Mouse (Mus musculus): Measurements from ENCODE around the gene Rnf123.
"Not testable (repeated sequence)": the region's sequence is repeated elsewhere in the genome, so short reads cannot be mapped to it uniquely, and the experiment has no call there.

The Rnf123 gene

DNA sequence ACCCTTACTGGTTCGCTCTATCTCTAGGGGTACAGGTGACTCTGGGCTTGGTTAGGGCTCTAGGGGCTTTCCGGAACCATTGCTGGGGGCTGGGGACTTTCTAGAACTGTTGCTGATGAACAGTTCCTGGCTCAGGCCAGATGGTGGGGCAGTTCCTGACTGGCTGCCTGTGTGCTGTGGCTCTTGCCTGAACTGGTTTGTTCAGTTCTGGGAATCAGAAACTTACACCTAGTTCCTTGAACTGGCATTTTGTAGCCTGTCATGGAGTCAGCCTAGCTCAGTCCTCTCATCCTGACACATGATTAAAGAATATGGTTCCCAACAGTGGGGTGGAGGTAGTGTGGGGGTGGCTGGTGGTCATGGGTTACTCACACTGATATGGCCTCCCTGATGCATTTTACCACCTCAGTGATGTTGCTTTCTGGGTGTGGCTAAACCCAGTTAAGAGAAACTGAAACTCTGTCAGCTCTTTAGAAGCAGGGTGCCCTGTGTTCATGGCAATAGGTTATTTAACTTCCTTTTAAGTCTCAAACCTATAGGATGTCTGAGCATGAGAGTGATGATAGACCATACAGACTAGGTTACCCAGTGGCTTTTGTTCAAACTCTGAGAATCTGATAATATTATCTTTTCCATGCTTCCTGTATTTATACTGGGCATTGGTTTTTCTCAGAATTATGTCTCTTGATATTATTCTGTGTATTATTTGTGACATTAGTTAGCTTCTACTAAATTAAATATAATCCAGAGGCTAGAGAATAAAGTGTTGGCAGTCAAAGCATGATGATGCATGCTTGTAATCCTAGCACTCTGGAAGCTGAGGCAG lies 47.6 kb downstream of the Rnf123 start:
- DNase-seq (ENCODE audit: low spot score in 2 of 2), result no peak

DNA sequence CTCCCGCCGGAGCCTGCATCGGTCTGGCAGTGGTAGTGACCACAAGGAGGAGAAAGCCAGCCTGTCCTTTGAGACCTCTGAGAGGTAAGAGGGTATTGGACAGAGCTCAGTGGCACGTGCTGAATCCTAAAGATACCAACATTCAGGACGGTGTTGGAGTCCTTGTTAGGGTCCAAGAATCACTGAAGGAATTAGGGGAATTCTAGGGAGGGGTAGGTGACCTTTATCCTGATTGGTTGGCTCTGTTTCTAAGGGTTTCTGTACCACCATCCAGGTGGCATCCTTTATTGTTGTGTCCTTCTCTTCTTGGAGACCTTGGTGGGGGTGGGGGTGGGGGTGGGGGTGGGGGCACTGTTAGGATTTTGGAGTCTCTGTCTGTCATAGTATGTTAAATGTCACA lies 51.0 kb downstream of the Rnf123 start:
- no peak for DNase-seq (ENCODE audit: low spot score in 2 of 2)

DNA sequence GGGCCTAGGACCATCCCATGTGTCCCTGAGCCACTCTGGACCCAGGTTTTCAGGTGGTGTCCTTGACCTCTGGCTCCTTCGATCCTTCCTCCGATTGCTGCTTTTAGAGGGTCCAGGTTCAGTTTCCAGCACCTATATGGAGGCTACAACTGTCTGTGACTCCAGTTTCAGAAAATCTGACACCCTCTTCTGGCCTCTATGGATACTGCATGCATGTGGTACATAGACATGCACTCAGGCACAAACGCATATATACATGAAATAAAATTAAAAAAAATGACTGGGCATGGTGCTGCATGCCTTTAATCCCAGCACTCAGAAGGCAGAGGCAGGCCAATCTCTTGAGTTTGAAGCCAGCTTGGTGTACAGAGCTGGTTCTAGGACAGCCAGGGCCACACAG lies 55.3 kb downstream of the Rnf123 start:
- DNase-seq (ENCODE audit: low spot score in 2 of 2), result no peak

DNA sequence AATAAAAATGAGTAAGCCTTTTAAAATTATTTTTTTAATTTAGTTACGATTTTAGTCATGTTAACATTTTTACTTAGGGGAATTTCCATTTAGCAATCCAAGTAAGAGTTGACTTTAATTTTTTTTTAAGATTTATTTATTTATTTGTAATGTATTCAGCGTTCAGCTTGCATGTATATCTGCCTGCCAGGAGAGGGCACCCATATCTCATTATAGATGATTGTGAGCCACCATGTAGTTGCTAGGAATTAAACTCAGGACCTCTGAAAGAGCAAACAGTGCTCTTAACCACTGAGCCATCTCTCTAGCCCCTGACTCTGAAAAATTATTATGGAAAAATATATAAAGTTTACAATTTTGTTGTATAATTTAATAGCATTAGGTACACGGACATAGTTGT lies 56.6 kb downstream of the Rnf123 start:
- DNase-seq (ENCODE audit: low spot score in 2 of 2), result no peak

DNA sequence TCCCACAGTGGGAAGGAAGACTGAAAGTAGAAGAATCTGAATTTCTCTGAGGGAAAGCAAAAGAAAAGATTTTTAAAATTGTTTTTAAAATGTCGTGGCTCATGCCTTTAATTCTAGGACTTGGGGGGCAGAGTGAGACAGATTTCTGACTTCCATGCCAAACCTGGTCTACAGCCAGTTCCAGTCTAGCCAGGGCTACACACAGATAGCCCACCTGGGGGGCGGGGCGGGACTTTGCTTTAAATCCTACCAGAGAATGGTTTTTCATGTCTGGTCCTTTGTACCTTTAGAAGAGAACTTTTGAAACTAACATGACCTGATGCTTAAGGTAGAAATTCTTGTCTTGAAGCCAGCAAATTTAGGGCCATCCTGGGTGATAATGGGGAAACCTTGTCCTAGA lies 59.9 kb downstream of the Rnf123 start:
- no peak for DNase-seq (ENCODE audit: low spot score in 2 of 2)

DNA sequence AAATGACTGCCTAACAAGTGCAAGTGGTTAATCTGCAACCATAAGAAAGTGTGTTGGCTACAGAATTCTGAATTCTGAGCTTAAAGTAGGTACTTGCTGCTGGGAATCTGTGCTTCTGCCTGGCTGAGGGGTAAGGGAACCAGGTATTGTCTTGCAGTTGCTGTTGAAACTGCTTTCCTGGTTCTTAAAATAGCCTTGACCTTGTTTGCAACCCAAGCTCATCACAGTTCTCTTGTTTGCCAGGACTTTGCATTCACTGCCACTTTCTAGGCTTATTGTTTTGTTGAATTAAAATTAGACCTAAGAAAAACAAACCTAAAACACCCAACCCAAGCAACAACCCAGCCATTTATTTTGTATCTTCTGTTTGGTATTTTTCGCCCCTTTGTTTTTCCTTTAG lies 62.4 kb downstream of the Rnf123 start:
- DNase-seq (ENCODE audit: low spot score in 2 of 2), result no peak

DNA sequence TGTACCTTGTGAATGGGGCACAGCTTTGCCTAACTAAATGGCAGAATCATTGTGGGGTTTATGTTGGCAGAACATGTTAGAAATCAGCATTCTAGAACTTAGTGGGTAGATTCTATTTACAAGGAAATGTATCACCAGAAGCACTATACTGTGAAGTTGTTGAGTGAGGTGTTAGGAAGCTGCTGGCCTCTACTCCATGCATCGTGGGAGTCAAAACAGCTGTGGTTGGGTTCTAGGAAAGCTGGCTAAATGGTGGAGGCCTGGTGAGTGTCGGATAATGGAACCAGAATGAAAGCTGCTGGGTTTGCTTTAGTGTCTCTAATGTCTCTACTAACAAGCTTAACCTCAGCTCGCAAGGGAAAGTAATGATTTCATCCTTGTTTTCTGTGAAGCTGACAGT lies 66.0 kb downstream of the Rnf123 start:
- DNase-seq (ENCODE audit: low spot score in 2 of 2), result no peak

DNA sequence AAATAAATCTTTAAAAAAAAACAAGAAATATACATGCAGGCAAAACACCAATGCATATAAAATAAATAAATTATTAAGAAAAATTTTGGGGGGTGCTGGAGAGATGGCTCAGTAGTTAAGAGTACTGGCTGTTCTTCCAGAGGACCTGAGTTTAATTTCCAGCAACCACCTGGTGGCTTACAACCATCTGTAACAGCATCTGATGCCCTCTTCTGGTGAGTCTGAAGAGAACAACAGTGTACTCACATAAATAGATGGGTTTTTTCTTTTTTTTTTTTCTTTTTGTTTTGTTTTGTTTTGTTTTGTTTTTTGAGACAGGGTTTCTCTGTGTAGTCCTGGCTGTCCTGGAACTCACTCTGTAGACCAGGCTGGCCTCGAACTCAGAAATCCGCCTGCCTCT lies 69.6 kb downstream of the Rnf123 start:
- not testable (repeated sequence) for DNase-seq (ENCODE audit: low spot score in 2 of 2)

DNA sequence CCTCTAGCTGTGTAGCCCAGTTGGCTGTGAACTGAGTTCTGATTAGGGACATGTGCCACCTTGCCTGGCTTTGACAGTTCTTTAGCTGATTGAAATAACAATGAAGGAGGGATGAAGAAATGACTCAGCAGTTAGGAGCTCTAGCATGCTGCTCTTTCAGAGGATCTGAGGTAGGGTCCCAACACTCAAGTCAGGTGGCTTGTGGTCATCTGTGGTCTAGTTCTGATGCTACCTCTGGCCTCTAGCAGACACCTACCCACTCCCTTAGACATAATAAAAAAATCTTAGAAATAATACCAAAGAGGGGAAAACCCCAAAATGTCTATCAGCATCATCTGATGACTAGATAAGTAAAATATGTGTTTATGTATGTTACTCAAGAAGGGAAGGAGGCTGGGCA lies 72.8 kb downstream of the Rnf123 start:
- DNase-seq (ENCODE audit: low spot score in 2 of 2), result no peak

DNA sequence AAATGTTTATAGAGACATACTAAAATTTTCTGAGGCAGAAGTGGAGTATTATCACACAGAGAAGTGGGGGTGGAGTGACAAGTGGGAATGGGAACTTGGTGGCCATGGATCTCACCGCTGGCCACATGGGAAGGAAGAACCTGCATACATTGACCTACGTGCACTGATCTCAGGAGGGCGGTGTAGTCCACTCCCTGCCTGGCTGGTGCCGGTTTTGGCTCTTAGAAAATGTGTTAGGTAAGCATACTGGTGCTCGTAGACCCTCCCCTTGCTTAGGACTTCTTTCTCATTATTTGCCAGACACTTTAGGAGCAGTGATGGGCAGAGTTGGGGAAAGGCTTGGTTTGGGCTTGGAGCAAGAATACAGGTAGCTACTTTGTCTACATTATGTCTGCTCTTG lies 75.1 kb downstream of the Rnf123 start:
- DNase-seq (ENCODE audit: low spot score in 2 of 2), result no peak

DNA sequence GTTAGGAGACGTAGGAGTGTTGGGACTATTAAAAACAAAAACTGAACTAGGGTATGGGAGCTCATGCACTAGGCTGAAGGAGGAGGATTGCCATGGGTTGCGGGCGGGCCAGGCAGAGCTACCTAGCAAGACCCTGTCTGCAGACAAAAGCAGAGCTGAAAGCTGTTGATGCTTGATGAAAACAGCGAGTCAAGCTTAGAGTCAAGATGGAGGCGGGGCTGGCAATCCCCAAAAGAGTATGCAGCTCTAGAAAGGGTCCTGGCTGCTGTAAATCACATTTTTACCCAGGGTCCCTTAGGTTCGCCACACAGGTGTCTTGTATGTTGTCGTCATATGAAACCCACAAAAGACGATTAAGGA lies 79.6 kb downstream of the Rnf123 start:
- no peak for DNase-seq (ENCODE audit: low spot score in 2 of 2)

DNA sequence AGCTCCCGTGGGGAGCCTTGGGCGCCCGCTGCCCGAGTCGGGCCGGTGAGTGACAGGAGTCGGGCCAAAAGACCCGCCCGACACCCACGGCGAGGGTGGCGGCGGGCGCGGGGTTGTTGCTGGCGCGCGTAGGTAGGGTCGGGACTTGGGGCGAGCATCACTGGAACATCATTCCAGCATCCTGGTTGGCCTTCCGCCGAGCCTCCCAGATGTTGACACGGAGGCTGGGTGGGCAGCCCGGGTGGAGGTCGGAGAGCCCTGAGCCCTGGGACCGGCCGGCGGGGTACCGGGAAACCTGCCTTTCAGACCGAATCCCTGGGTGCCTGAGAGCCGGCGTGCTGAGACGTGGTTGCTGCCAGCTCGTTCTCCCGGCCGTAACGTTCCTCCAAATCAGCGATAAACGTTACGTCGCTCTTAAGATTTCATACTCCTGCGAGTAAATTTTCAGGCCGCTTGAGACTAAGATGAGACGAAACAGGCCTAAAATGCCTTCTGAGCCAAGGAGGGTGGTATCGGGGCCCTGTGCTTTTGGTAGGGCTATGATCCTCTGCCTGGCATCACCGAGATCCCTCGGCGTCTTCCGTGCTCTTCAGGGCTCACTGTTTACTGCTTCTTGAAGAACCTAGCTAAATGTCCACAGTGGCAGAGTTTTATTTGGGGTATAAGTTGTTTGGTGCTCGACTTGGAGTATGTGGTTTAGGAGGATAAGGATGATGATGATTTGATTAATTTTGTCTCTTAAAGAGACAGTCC lies 80.2 kb downstream of the Rnf123 start:
- no peak for DNase-seq (ENCODE audit: low spot score in 2 of 2)

DNA sequence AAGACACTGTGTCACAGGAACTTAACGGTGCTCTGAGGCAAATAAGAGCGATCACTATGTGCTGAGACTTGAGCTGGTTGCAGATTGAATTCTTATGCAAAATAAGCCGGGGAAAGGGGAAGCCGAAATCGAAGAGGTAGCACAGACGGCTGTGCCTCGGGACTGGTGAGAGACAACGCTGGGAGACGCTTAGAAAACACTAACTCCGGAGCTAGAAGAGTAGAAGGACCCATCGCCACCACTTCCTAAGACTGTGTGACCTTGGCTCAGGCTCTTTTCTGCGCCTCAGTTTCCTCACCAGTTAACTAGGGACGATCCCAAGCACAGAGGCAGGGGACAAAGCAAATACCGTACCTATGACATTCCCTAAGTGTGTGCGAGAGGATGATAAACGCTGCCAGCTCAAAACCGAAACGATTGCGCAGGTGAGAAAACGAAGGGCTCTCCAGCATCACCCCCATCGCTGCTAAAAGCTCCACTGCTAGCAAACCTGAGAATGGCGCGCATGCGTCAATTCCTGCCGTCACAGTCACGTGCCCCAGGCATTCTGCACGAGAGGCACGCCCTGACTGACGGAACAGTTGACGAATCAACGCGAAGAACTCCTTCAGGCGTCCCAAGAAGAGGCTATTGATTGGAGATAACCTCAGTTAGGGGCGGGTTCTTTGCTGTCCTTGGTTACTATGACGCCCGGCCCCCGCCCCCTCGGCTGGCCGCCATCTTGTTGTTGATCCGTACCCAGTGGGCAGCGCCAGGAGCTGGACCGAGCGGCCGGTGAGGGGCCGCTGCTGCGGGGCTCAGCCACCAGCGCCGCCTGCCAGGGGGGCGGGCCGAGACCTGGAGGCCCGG lies 81.0 kb downstream of the Rnf123 start, which contains the start of gene Ip6k1:
TSS of gene Ip6k1 (plus strand) at position 580 of the 849 bp plus-strand sequence.
- peak; percentile 99 to 100 for DNase-seq (ENCODE audit: low spot score in 2 of 2)

Measured in spleen, postnatal 4 days (tissue).